Mouse (Mus musculus) heart, postnatal 0 days (tissue): ENCODE data around the gene Hes2. TPM values are rescaled to one million over a fixed set of nuclear protein-coding genes. Genes with fewer than 3 reads are reported as not detected.

ENCODE experiments used
- ATAC-seq: fragments of 200-750 bp; cut with Nextera tagmentation; 2 replicates; pipeline ENCODE4 v1.8.0; 2017; ENCODE audit warnings: low read depth, moderate number of reproducible peaks, moderate library complexity; ENCODE audit not compliant: insufficient read depth
- DNase-seq: peaks from one replicate; pipeline ENCODE4 v3.0.0-alpha.2; 2016; ENCODE audit warnings: low spot score
- H3K27ac ChIP-seq: fragments of 300-500 bp; sonication (generic); 2 replicates; pipeline ENCODE4 v1.5.1; 2014; ENCODE audit warnings: low read depth, mild to moderate bottlenecking
- H3K27me3 ChIP-seq: fragments of 300-500 bp; sonication (generic); 2 replicates; pipeline ENCODE4 v1.6.1; 2014; ENCODE audit warnings: low read length, mixed read lengths; ENCODE audit not compliant: control insufficient read depth, insufficient read depth
- H3K36me3 ChIP-seq: fragments of 300-500 bp; sonication (generic); replicated peaks from 2 replicates; pipeline ENCODE4 v1.6.1; 2014; ENCODE audit warnings: low read length, mixed read lengths; ENCODE audit not compliant: control insufficient read depth, insufficient read depth
- H3K4me1 ChIP-seq: fragments of 300-500 bp; sonication (generic); 2 replicates; pipeline ENCODE4 v1.6.1; 2014; ENCODE audit warnings: antibody characterized with exemption; ENCODE audit not compliant: control insufficient read depth, insufficient read depth
- H3K4me2 ChIP-seq: fragments of 300-500 bp; sonication (generic); 2 replicates; pipeline ENCODE4 v1.6.1; 2014; ENCODE audit warnings: low read depth, mild to moderate bottlenecking, low read length, moderate library complexity
- H3K4me3 ChIP-seq: fragments of 300-500 bp; sonication (generic); 2 replicates; pipeline ENCODE4 v1.5.1; 2014; ENCODE audit warnings: low read depth, low read length
- H3K9ac ChIP-seq: fragments of 300-500 bp; sonication (generic); replicated peaks from 2 replicates; pipeline ENCODE4 v1.6.1; 2014; ENCODE audit warnings: low read depth, low read length, mixed read lengths
- H3K9me3 ChIP-seq: fragments of 300-500 bp; sonication (generic); replicated peaks from 2 replicates; pipeline ENCODE4 v1.6.1; 2016; ENCODE audit warnings: low read length; ENCODE audit not compliant: control insufficient read depth
- CTCF ChIP-seq: IDR thresholded peaks from 2 replicates; pipeline ENCODE4 v1.5.1; 2016; ENCODE audit warnings: antibody characterized with exemption, control low read depth, low read depth
- EP300 ChIP-seq: IDR thresholded peaks from 2 replicates; pipeline ENCODE4 v1.6.1; 2016; ENCODE audit warnings: antibody characterized with exemption, low read depth
- WGBS: fragments of 180-500 bp; shearing (Covaris S2); extraction: QIAGEN DNeasy Blood & Tissue Kit; methylation state at CpG from one replicate; pipeline ENCODE4 v1.1.7; 2014; 5-methylcytosine and 5-hydroxymethylcytosine counted together
- polyA plus RNA-seq: library from polyadenylated mRNA; unstranded; fragments of >200 nt; fragmentation: Nextera tagmentation; extraction: Ambion mirVana; gene quantifications from 2 replicates; pipeline ENCODE4 v1.2.1, GENCODE M21; 2015
- total RNA-seq: library from RNA; depleted of rRNA; stranded (reverse); fragments of >200 nt; gene quantifications from 2 replicates; pipeline ENCODE4 v1.2.3, GENCODE M21; 2014; ENCODE audit warnings: low replicate concordance

Hes2 gene
- total and polyA plus RNA-seq, 2 experiments from 2014 or later, result not detected

- TF ChIP-seq EP300 (no peak), CTCF (no peak)
- Histone ChIP-seq H3K4me1 (peaks cover 5% of the 10 kb centered on the region; the same call in 1 of the 2 replicates), H3K27me3 (peaks cover 48% of the 10 kb centered on the region), H3K36me3 (no peaks in the 10 kb centered on the region), H3K9ac (no peak overlapping the region), H3K4me2 (no peak overlapping the region), H3K9me3 (no peaks in the 10 kb centered on the region), H3K4me3 (no peak overlapping the region), H3K27ac (no peak overlapping the region)
- ATAC-seq (no peak), DNase-seq (no peak)
- WGBS, result 59% methylated on average over 4 of the region's 4 CpGs
Observed at GRCm38 (mm10) chr4:152150546-152150945, 8.1 kb upstream of the Hes2 start.

GRCm38 (mm10) chr4:152151451-152151965, 7.2 kb upstream of the Hes2 start:
- no peak for ATAC-seq
- peaks cover 5% of the 10 kb centered on the region; the same call in 1 of the 2 replicates for H3K4me1 ChIP-seq
- H3K36me3 ChIP-seq, result no peaks in the 10 kb centered on the region
- no peaks in the 10 kb centered on the region for H3K9me3 ChIP-seq
- no peak overlapping the region for H3K9ac ChIP-seq
- WGBS, result 29% methylated on average over 7 of the region's 7 CpGs
- DNase-seq, result no peak
- peak overlapping the region; percentile 43 for H3K4me3 ChIP-seq
- H3K27ac ChIP-seq, result no peak overlapping the region
- H3K4me2 ChIP-seq, result peak overlapping the region; percentile 58
- TF ChIP-seq CTCF (no peak), EP300 (no peak)
- H3K27me3 ChIP-seq, result peaks cover 50% of the 10 kb centered on the region

GRCm38 (mm10) chr4:152151966-152152544, 6.6 kb upstream of the Hes2 start, which contains the start of gene Espn:
Espn (minus strand) TSS chr4:152152371.
- peak; percentile 26 for DNase-seq
- Histone ChIP-seq H3K4me3 (peak within 1 kb of the TSS; percentile 43), H3K27me3 (peaks cover 49% of the 10 kb centered on the region), H3K36me3 (no peaks in the 10 kb centered on the region), H3K4me1 (peaks cover 5% of the 10 kb centered on the region; the same call in 1 of the 2 replicates), H3K9me3 (no peaks in the 10 kb centered on the region), H3K27ac (no peak within 1 kb of the TSS), H3K4me2 (peak within 1 kb of the TSS; percentile 58), H3K9ac (no peak within 1 kb of the TSS)
- peak; percentile 81 for ATAC-seq
- no peak for TF ChIP-seq CTCF
- no peak for TF ChIP-seq EP300
- 2% methylated on average over 49 of the region's 57 CpGs for WGBS

- DNase-seq (peak; percentile 77), ATAC-seq (peak; percentile 59)
- Histone ChIP-seq H3K27me3 (peaks cover 59% of the 10 kb centered on the region), H3K4me3 (peak overlapping the region; percentile 32), H3K36me3 (no peaks in the 10 kb centered on the region), H3K9me3 (no peaks in the 10 kb centered on the region), H3K4me2 (peak overlapping the region; percentile 53), H3K27ac (no peak overlapping the region), H3K9ac (no peak overlapping the region), H3K4me1 (peaks cover 5% of the 10 kb centered on the region; the same call in 1 of the 2 replicates)
- 2% methylated on average over 23 of the region's 23 CpGs for WGBS
- TF ChIP-seq CTCF (peak; percentile 73), EP300 (no peak)
Observed at GRCm38 (mm10) chr4:152153771-152154177, 4.9 kb upstream of the Hes2 start.

GRCm38 (mm10) chr4:152155019-152155418, 3.6 kb upstream of the Hes2 start:
- Histone ChIP-seq H3K36me3 (no peaks in the 10 kb centered on the region), H3K4me2 (no peak overlapping the region), H3K27me3 (peaks cover 72% of the 10 kb centered on the region), H3K27ac (no peak overlapping the region), H3K9ac (no peak overlapping the region), H3K4me1 (peaks cover 5% of the 10 kb centered on the region; the same call in 1 of the 2 replicates), H3K4me3 (no peak overlapping the region), H3K9me3 (no peaks in the 10 kb centered on the region)
- WGBS, result 45% methylated on average over 4 of the region's 4 CpGs
- DNase-seq (no peak), ATAC-seq (no peak)
- no peak for TF ChIP-seq CTCF
- no peak for TF ChIP-seq EP300
